Mouse (Mus musculus) limb, embryonic 12.5 days (tissue): ENCODE measurements around the gene Tor2a. TPM values are rescaled to one million over a fixed set of nuclear protein-coding genes. Genes with fewer than 3 reads are reported as not detected.
A peak's percentile ranks its signal among the peaks of the same experiment; 100 is the strongest.

Experiments
- ATAC-seq: fragments of 200-750 bp; cut with Nextera tagmentation; 2 replicates; pipeline ENCODE4 v1.8.0; 2017; ENCODE audit warnings: low read depth, moderate TSS enrichment; ENCODE audit not compliant: insufficient number of reproducible peaks, insufficient read depth, low FRiP score, low TSS enrichment
- H3K27ac ChIP-seq: fragments of 300-500 bp; sonication (generic); 2 replicates; pipeline ENCODE4 v1.5.1; 2016; ENCODE audit warnings: mild to moderate bottlenecking, moderate library complexity
- H3K27me3 ChIP-seq: fragments of 300-500 bp; sonication (generic); 2 replicates; pipeline ENCODE4 v1.6.1; 2016; ENCODE audit warnings: mild to moderate bottlenecking, moderate library complexity
- H3K36me3 ChIP-seq: fragments of 300-500 bp; sonication (generic); 2 replicates; pipeline ENCODE4 v1.6.1; 2016; ENCODE audit warnings: mild to moderate bottlenecking, moderate library complexity
- H3K4me1 ChIP-seq: fragments of 300-500 bp; sonication (generic); replicated peaks from 2 replicates; pipeline ENCODE4 v1.6.1; 2016
- H3K4me2 ChIP-seq: fragments of 300-500 bp; sonication (generic); 2 replicates; pipeline ENCODE4 v1.6.1; 2016; ENCODE audit warnings: mild to moderate bottlenecking, moderate library complexity
- H3K4me3 ChIP-seq: fragments of 300-500 bp; sonication (generic); replicated peaks from 2 replicates; pipeline ENCODE4 v1.5.1; 2016; ENCODE audit warnings: mild to moderate bottlenecking
- H3K9ac ChIP-seq: fragments of 300-500 bp; sonication (generic); replicated peaks from 2 replicates; pipeline ENCODE4 v1.6.1; 2016; ENCODE audit warnings: mild to moderate bottlenecking, moderate library complexity
- H3K9me3 ChIP-seq: fragments of 300-500 bp; sonication (generic); 2 replicates; pipeline ENCODE4 v1.6.1; 2016; ENCODE audit warnings: mild to moderate bottlenecking, moderate library complexity
- WGBS: fragments of 180-500 bp; shearing (Covaris S2); methylation state at CpG from one replicate; pipeline ENCODE4 v1.1.7; 2016; 5-methylcytosine and 5-hydroxymethylcytosine counted together
- polyA plus RNA-seq: library from polyadenylated mRNA; unstranded; fragments of >200 nt; fragmentation: Nextera tagmentation; extraction: Ambion mirVana; gene quantifications from 2 replicates; pipeline ENCODE4 v1.2.1, GENCODE M21; 2016

Tor2a gene
- polyA plus RNA-seq, 1 experiment from 2014 or later = 58.8 TPM

GRCm38 (mm10) chr2:32730854-32731253 lies 26.2 kb upstream of the Tor2a start:
- no peak overlapping the region; the same call in 1 of the 2 replicates for H3K9ac ChIP-seq
- H3K4me2 ChIP-seq = peak overlapping the region; percentile 41
- H3K9me3 ChIP-seq = no peaks in the 10 kb centered on the region
- H3K4me3 ChIP-seq = 0 out of 2 replicates have a peak overlapping the region, but pooled peaks have one; percentile 3
- no peak for ATAC-seq
- H3K27ac ChIP-seq = peak overlapping the region; percentile 87
- H3K4me1 ChIP-seq = peaks cover 54% of the 10 kb centered on the region
- no peaks in the 10 kb centered on the region for H3K36me3 ChIP-seq
- H3K27me3 ChIP-seq = no peaks in the 10 kb centered on the region
- WGBS = 7% methylated on average over 11 of the region's 11 CpGs

DNA sequence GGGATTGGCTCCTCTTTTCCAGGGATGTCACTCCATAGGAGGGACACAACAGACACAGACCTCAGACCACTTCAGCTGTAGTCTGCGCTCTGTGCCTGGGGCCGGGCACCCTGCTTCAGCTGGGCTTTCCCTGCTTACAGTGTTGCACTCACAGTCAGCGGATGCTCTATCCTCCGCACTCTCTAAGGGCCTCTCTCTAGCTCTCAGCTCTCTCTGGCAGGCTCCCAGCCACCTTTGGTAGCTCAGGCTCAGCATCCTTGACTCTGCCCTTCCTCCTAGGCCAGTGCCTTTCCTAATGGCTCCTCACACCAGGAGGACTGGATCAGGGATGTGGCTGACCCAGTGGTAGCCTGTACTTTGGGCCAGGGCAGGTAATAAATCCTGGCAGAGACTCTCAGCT lies 25.1 kb upstream of the Tor2a start:
- Histone ChIP-seq H3K27me3 (no peaks in the 10 kb centered on the region), H3K4me2 (peak overlapping the region; percentile 13; the same call in 1 of the 2 replicates), H3K4me3 (no peak overlapping the region), H3K9ac (no peak overlapping the region), H3K4me1 (peaks cover 57% of the 10 kb centered on the region), H3K9me3 (no peaks in the 10 kb centered on the region), H3K36me3 (no peaks in the 10 kb centered on the region), H3K27ac (peak overlapping the region; percentile 87)
- WGBS = 66% methylated on average over 4 of the region's 4 CpGs
- no peak for ATAC-seq

DNA sequence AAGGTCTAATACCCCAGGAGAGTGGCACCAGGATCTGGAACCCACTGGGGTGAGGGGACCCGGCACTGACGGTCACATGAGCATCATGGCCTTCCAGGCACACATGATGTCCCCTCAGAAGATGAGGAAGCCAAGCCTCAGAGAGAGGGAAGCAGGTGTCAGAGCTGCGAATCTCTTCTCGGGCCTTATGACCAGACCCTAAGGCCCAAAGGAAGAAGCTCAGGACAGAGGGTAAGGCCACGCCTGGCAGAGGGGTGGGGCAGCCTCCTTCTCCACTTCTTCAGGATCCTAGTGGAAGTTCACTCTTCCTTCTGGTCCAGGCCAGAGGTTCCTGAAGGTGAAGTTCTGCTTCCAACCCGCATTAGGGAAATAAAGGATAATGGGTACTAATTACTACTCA lies 24.3 kb upstream of the Tor2a start:
- H3K9me3 ChIP-seq = no peaks in the 10 kb centered on the region
- H3K27me3 ChIP-seq = no peaks in the 10 kb centered on the region
- no peak for ATAC-seq
- no peak overlapping the region for H3K4me2 ChIP-seq
- 76% methylated on average over 6 of the region's 6 CpGs for WGBS
- peaks cover 55% of the 10 kb centered on the region for H3K4me1 ChIP-seq
- no peak overlapping the region for H3K9ac ChIP-seq
- no peak overlapping the region for H3K27ac ChIP-seq
- H3K36me3 ChIP-seq = 0 out of 2 replicates have a peak, but pooled peaks cover 4% of the 10 kb centered on the region
- H3K4me3 ChIP-seq = no peak overlapping the region

DNA sequence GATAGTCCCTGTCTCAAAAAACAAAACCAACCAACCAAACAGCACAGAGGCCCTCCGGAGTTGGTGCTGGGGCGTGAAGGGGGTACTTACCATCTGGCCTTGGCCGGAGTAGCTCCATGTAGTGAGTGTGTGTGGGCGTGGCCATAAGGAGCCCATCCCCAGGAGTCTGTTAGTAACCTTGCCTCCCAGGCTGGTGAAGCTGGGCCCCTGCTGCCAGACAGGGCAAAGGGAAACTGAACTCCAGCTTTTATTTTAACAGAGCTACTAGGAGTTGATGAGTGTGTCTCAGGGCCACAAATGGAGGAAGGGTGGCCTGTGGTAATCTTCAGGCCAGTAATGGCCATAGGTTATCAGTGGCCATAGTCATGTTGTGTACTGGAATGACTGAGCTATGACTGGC lies 22.6 kb upstream of the Tor2a start:
- peaks cover 43% of the 10 kb centered on the region for H3K4me1 ChIP-seq
- H3K9me3 ChIP-seq = no peaks in the 10 kb centered on the region
- H3K27me3 ChIP-seq = peaks cover 3% of the 10 kb centered on the region
- H3K9ac ChIP-seq = no peak overlapping the region
- no peak overlapping the region for H3K4me2 ChIP-seq
- no peak for ATAC-seq
- peak overlapping the region; percentile 29; the same call in 1 of the 2 replicates for H3K27ac ChIP-seq
- H3K36me3 ChIP-seq = 0 out of 2 replicates have a peak, but pooled peaks cover 5% of the 10 kb centered on the region
- H3K4me3 ChIP-seq = no peak overlapping the region
- 39% methylated on average over 4 of the region's 4 CpGs for WGBS

DNA sequence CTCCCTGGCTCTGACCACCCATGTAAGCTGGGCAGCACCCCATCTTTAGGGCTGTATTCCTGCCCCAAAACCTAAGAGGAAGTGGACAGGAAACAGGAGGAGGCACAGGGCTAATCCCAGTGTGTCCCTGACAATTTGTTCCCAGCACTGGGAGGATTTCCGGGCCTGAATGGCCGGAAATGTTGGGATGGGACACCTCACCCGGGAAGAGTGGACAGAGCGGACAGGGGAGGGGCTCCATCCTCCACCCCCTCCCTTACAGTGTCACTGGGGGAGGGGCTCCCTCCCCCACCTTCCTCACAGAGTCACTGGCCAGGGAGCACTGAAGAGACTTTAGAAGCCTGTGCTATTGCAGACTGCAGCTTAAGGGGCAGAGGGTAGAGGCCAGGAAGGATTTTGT lies 22.1 kb upstream of the Tor2a start:
- Histone ChIP-seq H3K4me1 (peaks cover 38% of the 10 kb centered on the region), H3K4me3 (no peak overlapping the region), H3K27ac (peak overlapping the region; percentile 29; the same call in 1 of the 2 replicates), H3K27me3 (peaks cover 8% of the 10 kb centered on the region), H3K9ac (no peak overlapping the region), H3K4me2 (no peak overlapping the region), H3K36me3 (0 out of 2 replicates have a peak, but pooled peaks cover 5% of the 10 kb centered on the region), H3K9me3 (no peaks in the 10 kb centered on the region)
- no peak for ATAC-seq
- 60% methylated on average over 4 of the region's 4 CpGs for WGBS

- 0 out of 2 replicates have a peak overlapping the region, but pooled peaks have one; percentile 23 for H3K27ac ChIP-seq
- H3K27me3 ChIP-seq = peaks cover 22% of the 10 kb centered on the region
- H3K4me3 ChIP-seq = no peak overlapping the region
- 53% methylated on average over 3 of the region's 3 CpGs for WGBS
- 0 out of 2 replicates have a peak overlapping the region, but pooled peaks have one; percentile 18 for H3K9ac ChIP-seq
- no peak overlapping the region for H3K4me2 ChIP-seq
- H3K4me1 ChIP-seq = peaks cover 32% of the 10 kb centered on the region
- H3K9me3 ChIP-seq = no peaks in the 10 kb centered on the region
- ATAC-seq = no peak
- 0 out of 2 replicates have a peak, but pooled peaks cover 5% of the 10 kb centered on the region for H3K36me3 ChIP-seq
Observed at GRCm38 (mm10) chr2:32736306-32736829, 20.7 kb upstream of the Tor2a start.

DNA sequence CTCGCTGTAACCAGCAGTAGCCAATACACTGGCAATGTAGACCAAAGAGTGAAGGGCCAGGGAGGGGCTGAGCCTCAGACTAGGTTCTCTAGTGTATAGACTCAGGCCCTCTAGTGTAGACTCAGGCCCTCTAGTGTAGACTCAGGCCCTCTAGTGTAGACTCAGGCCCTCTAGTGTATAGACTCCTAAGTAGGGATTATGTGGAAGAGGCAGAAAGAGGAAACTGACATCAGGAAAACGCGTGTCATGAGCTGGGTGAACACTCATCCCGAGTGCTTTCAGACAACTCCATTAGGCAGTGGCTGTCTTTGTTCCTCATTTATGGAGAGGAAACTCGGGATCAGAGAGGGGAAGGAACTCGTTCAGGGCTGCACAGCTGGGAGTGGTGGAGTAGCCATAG lies 20.0 kb upstream of the Tor2a start:
- Histone ChIP-seq H3K4me1 (peaks cover 32% of the 10 kb centered on the region), H3K9me3 (no peaks in the 10 kb centered on the region), H3K36me3 (0 out of 2 replicates have a peak, but pooled peaks cover 5% of the 10 kb centered on the region), H3K27me3 (peaks cover 29% of the 10 kb centered on the region), H3K4me3 (no peak overlapping the region), H3K4me2 (no peak overlapping the region), H3K9ac (no peak overlapping the region), H3K27ac (no peak overlapping the region)
- no peak for ATAC-seq
- WGBS = 53% methylated on average over 6 of the region's 6 CpGs

DNA sequence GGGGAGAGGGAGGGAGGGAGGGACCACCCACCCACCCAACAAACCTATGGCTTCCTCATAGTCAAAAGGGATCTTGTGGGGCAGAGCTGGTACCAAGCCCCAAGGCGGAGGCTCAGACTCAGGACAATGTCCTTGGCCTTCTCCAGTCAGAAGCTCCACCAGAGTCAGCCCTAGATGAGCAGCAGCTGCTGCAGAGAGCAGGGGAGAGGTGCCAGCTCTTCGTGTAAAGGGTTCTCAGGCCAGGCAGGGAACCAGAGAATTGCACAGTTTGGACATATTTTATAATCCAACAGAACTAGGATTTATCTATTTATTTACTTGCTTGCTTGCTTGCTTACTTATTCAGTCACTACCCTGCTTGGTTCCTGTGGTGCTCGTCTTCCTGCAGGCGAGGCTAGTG lies 17.7 kb upstream of the Tor2a start:
- Histone ChIP-seq H3K36me3 (0 out of 2 replicates have a peak, but pooled peaks cover 5% of the 10 kb centered on the region), H3K4me2 (no peak overlapping the region), H3K4me1 (peaks cover 33% of the 10 kb centered on the region), H3K9ac (no peak overlapping the region), H3K4me3 (no peak overlapping the region), H3K27me3 (peaks cover 48% of the 10 kb centered on the region), H3K9me3 (no peaks in the 10 kb centered on the region), H3K27ac (no peak overlapping the region)
- ATAC-seq = no peak
- 62% methylated on average over 4 of the region's 4 CpGs for WGBS

- 7% methylated on average over 11 of the region's 11 CpGs for WGBS
- peak within 1 kb of the TSS; percentile 98 for H3K4me2 ChIP-seq
- peaks cover 24% of the 10 kb centered on the region for H3K4me1 ChIP-seq
- peak within 1 kb of the TSS; percentile 53 for H3K9ac ChIP-seq
- H3K27me3 ChIP-seq = peaks cover 48% of the 10 kb centered on the region
- peak within 1 kb of the TSS; percentile 57 for H3K4me3 ChIP-seq
- H3K27ac ChIP-seq = no peak within 1 kb of the TSS
- peaks cover 15% of the 10 kb centered on the region for H3K36me3 ChIP-seq
- no peaks in the 10 kb centered on the region for H3K9me3 ChIP-seq
- ATAC-seq = no peak
Observed at GRCm38 (mm10) chr2:32740916-32741272, 16.1 kb upstream of the Tor2a start, which contains the start of gene 6330409D20Rik. Gene 6330409D20Rik (minus strand): TSS chr2:32741016.

DNA sequence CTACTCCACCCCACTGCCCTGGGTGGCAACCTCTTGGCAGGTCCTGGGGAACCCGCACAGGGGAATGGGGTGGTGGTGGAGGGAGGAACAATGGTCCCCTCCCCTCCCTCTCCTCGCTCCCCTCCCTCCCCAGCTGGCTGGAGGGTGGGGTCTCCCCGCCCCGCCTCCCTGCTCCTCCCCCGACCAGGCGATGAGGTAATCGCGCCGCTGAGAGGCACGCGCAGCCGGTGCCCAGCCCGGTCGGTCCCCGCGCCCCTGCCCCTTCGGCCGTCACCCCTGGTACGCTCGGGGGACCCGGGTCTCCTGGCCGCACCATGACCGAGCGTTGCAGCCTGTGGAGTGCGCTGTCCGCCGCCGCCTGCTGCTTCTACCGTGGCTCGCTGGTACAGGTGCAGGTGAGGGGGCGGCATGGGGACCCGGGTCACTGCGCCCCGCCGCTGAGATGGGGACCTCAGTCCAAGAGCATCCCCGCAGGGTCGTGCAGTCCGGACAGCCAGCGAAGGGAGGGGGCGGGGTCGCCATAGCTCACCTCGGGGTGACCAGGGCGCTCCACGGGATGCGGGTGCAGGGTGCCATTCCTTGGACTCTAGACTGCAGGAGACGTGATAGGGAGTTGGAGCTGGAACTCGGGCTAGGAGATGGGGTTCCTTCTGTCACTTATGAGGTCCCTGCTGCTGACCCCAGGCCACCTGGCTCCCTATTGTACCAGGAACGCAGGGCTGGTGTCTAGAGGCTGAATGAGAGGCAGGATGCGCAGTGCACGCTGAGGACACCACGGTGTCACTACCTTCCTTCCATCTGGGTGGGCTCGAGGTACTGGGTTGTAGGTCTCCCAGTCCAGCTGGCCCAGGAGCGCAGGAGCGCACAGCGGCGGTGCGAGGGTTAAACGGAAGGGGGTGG lies 15.5 kb upstream of the Tor2a start:
- ATAC-seq = peak; percentile 13; the same call in 1 of the 2 replicates
- H3K4me2 ChIP-seq = peak overlapping the region; percentile 98
- 3% methylated on average over 52 of the region's 58 CpGs for WGBS
- peaks cover 20% of the 10 kb centered on the region for H3K4me1 ChIP-seq
- peaks cover 21% of the 10 kb centered on the region for H3K36me3 ChIP-seq
- H3K4me3 ChIP-seq = peak overlapping the region; percentile 57
- H3K9ac ChIP-seq = peak overlapping the region; percentile 53
- H3K9me3 ChIP-seq = no peaks in the 10 kb centered on the region
- no peak overlapping the region for H3K27ac ChIP-seq
- peaks cover 48% of the 10 kb centered on the region for H3K27me3 ChIP-seq

- Histone ChIP-seq H3K4me1 (peaks cover 20% of the 10 kb centered on the region), H3K36me3 (peaks cover 27% of the 10 kb centered on the region), H3K4me3 (peak overlapping the region; percentile 57), H3K4me2 (peak overlapping the region; percentile 98), H3K27ac (no peak overlapping the region), H3K9ac (no peak overlapping the region), H3K9me3 (no peaks in the 10 kb centered on the region), H3K27me3 (peaks cover 48% of the 10 kb centered on the region)
- 2% methylated on average over 18 of the region's 18 CpGs for WGBS
- ATAC-seq = peak; percentile 56
Observed at GRCm38 (mm10) chr2:32742173-32742531, 14.9 kb upstream of the Tor2a start.
